Mouse (Mus musculus): ENCODE results near the gene Tmem86b. TPM values are rescaled to one million over a fixed set of nuclear protein-coding genes. Genes with fewer than 3 reads are reported as not detected.

Tmem86b gene
- total RNA-seq, 1 experiment from 2014 or later = 10.2 TPM

Small RNAs within 50 kb of the gene (microRNA-seq; reads per million reads assigned to microRNA genes)
- gene Gm23577 = 0 reads per million in 2 experiments

Other genes with a start within 250 kb of the Tmem86b start
- gene Gp6, start 233.7 kb downstream of the Tmem86b start, total RNA-seq (2021) = not detected in 2 replicates
- 17.3 and 19.0 TPM in 2 replicates for gene Rdh13, start 185.8 kb downstream of the Tmem86b start, total RNA-seq (2021)
- 8.0 and 10.1 TPM in 2 replicates for gene Eps8l1, start 170.7 kb downstream of the Tmem86b start, total RNA-seq (2021)
- gene Ppp1r12c, start 129.7 kb downstream of the Tmem86b start, total RNA-seq (2021) = 94.4 and 98.3 TPM in 2 replicates
- gene Tnnt1, start 115.0 kb downstream of the Tmem86b start, total RNA-seq (2021) = 0.94 and 2.2 TPM in 2 replicates
- gene Tnni3, start 107.2 kb downstream of the Tmem86b start, total RNA-seq (2021) = 0.85 TPM in 1 of 2 replicates, not detected in the other
- 0.91 and 1.2 TPM in 2 replicates for gene Dnaaf3, start 99.0 kb downstream of the Tmem86b start, total RNA-seq (2021)
- 7.0 and 8.9 TPM in 2 replicates for gene Syt5, start 83.9 kb downstream of the Tmem86b start, total RNA-seq (2021)
- not detected in 2 replicates for gene Ptprh, start 27.4 kb downstream of the Tmem86b start, total RNA-seq (2021)
- 98.1 and 99.6 TPM in 2 replicates for gene Ppp6r1, start 27.6 kb upstream of the Tmem86b start, total RNA-seq (2021)
- gene Hspbp1, start 53.6 kb upstream of the Tmem86b start, total RNA-seq (2021) = 42.2 and 47.8 TPM in 2 replicates
- 4.2 and 6.5 TPM in 2 replicates for gene Brsk1, start 59.2 kb upstream of the Tmem86b start, total RNA-seq (2021)
- 0.24 TPM in 1 of 2 replicates, not detected in the other for gene Tmem150b, start 93.8 kb upstream of the Tmem86b start, total RNA-seq (2021)
- gene Kmt5c, start 108.7 kb upstream of the Tmem86b start, total RNA-seq (2021) = 64.5 and 70.1 TPM in 2 replicates
- 9.4 and 10.6 TPM in 2 replicates for gene Cox6b2, start 121.7 kb upstream of the Tmem86b start, total RNA-seq (2021)
- not detected in 2 replicates for gene Fam71e2, start 139.9 kb upstream of the Tmem86b start, total RNA-seq (2021)
- 0.15 TPM in 1 of 2 replicates, not detected in the other for gene Il11, start 151.4 kb upstream of the Tmem86b start, total RNA-seq (2021)
- not detected in 2 replicates for gene Tmem190, start 151.5 kb upstream of the Tmem86b start, total RNA-seq (2021)
- gene Tmem238, start 158.2 kb upstream of the Tmem86b start, total RNA-seq (2021) = 13.4 and 16.4 TPM in 2 replicates
- gene Rpl28, start 161.5 kb upstream of the Tmem86b start, total RNA-seq (2021) = 922 and 1,210 TPM in 2 replicates
- gene Ube2s, start 181.2 kb upstream of the Tmem86b start, total RNA-seq (2021) = 114 and 127 TPM in 2 replicates
- 2.0 and 2.2 TPM in 2 replicates for gene Shisa7, start 213.3 kb upstream of the Tmem86b start, total RNA-seq (2021)
- gene Isoc2b, start 238.8 kb upstream of the Tmem86b start, total RNA-seq (2021) = 24.0 and 30.5 TPM in 2 replicates
- 42.1 and 48.2 TPM in 2 replicates for gene Isoc2a, start 245.7 kb upstream of the Tmem86b start, total RNA-seq (2021)

Measured in adrenal gland, postnatal 25 days (tissue).